Mouse (Mus musculus) monocyte, adult 59 days (primary cell): ENCODE results near the gene Gm8127. TPM values are rescaled to one million over a fixed set of nuclear protein-coding genes. Genes with fewer than 3 reads are reported as not detected.

ENCODE experiments used
- total RNA-seq, 2 experiments: library from RNA; stranded (reverse); gene quantifications; one replicate each; pipeline ENCODE4 v1.2.4; 2023

The Gm8127 gene
- not detected for total RNA-seq

DNA sequence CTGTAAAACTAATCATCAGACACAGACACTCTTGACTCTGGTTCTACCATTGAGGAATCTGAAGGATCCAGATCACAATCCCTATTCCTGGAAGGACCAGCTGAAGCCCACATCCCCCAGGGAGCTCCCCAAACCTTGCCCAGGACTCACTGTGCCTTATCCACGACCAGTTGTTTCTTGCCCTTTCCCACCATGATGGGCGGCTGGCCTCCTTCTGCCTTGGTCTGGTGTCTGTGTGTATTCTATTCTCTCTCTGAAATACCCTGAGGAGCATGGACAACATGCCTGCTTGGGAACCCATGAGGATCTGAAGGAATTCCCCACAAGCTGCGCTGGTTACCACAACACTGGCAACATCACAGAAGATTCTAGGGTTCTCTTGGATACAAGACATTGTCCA is at the start of gene Gm8127:
Gm8127 (minus strand) TSS at position 330 of the 400 bp plus-strand sequence.

DNA sequence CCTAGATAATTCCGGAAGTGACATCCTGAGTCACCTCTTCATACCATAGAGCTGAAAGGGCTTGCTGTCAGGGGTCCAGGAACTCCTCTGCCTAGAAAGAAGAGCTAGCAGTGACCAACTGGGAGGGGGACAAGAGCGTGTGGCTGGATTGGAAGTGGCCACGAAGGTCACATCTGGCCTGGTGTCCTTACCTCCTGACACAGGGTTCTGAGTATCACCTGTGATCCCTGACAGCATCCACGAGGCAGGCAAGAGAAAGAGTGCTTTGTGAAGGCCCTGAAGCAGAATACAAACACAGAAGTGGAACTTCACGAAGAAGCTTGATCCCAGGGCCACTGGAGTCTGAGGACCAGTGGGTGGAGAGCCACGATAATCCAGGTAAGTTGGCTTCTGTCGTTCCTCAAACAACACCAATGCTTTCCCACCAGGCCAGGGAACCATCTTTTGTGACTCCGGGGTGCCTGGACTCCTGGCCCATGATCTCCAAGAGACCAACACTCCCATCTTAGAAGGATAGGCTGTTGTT is 18.6 kb downstream of the Gm8127 start, which contains the start of gene Gm9732:
Gm9732 (plus strand) TSS at position 51 of the 526 bp plus-strand sequence.

DNA sequence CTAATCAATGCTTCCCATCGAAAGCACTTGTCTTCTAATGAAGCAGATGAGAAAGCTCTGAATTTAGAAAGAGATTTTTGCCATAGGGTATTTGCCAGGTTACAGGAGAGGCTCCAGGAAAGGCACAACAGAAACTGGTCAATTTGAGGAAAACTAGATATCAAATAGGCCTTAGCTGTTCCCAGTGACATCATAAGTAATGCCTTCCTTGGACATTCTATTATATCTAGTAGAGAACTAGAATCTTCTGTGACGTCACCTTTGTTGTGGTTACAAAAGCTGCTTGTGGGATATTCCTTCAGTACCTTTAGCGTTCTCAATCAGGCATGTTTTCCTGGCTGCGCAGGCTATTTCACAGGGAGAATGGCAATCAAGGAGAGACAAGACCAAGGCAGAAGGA is 35.3 kb downstream of the Gm8127 start, which contains the start of gene Gm8126:
Gm8126 (plus strand) TSS at position 301 of the 400 bp plus-strand sequence.

Other genes starting within 250 kb of the Gm8127 start
- not detected for gene Gm8094, start 217.2 kb downstream of the Gm8127 start, total RNA-seq
- gene Gm8104, start 193.2 kb downstream of the Gm8127 start, total RNA-seq, result not detected
- under 1 TPM in 1 of 2 experiments, not detected in 1; 0.52 TPM for gene Gm7233, start 114.0 kb downstream of the Gm8127 start, total RNA-seq
- gene Gm8122, start 58.5 kb downstream of the Gm8127 start, total RNA-seq, result not detected
- gene Gm8126, start 35.2 kb downstream of the Gm8127 start, total RNA-seq, result under 1 TPM in 1 of 2 experiments, not detected in 1; 0.86 TPM
- not detected for gene Gm9732, start 18.8 kb downstream of the Gm8127 start, total RNA-seq
- not detected for gene 1700001F09Rik, start 54.0 kb upstream of the Gm8127 start, total RNA-seq
- gene Gm8138, start 122.5 kb upstream of the Gm8127 start, total RNA-seq, result not detected
- not detected for gene Gm5799, start 249.7 kb upstream of the Gm8127 start, total RNA-seq